Mouse (Mus musculus): ENCODE results near the gene Ankle1.
A peak's percentile ranks its signal among the peaks of the same experiment; 100 is the strongest.

The Ankle1 gene

GRCm38 (mm10) chr8:71394481-71394880 is 11.3 kb upstream of the Ankle1 start:
- no peaks in the 10 kb centered on the region; the same call in 1 of the 2 replicates for H3K36me3 ChIP-seq (ENCODE audit: control insufficient read depth, insufficient read depth, low read length, poor library complexity, severe bottlenecking)
- DNase-seq (ENCODE audit: low read depth, low spot score): no peak
- no peaks in the 10 kb centered on the region for H3K27me3 ChIP-seq (ENCODE audit: control insufficient read depth, insufficient read depth, low read length, poor library complexity, severe bottlenecking)

DNA sequence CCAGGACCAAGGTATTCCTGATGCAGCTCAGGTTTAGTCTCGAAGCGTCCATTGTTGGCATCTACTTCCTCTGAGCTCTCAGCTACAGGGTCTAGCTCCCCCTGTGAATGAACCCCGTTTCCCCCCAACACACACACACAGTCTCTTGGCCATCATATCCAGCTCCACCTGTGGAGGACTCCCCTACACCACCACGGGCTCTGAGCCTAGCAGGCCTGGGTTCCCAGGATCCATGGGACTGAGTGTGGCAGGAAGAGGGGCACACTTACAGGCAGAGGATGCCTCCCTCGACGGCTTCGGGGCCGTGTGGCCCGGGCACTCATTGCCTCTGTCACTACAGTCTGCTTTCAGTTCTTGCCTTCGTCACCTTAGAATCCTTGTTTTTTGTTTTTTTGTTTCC is 10.7 kb upstream of the Ankle1 start:
- DNase-seq (ENCODE audit: low read depth, low spot score): no peak

DNA sequence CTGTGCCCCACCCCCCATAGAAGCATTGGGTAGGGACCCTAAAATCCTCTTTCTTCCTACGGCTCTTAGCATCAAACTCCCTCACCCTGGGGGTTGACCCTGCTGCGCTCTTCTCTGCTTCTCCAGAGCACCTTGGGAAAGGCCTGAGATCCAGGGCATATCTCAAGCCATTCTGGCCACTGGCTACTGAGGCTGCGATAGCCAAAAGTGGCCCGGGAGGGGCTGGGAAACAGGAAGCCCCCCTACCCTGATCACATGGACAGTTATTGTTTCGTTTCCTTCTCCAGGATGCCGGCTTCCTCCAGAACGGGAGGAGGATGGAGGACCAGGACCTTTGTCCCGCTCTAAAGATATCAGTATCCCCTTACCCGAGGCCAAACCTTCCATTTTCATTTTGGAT is 10.2 kb upstream of the Ankle1 start, which contains the start of gene Ushbp1:
Gene Ushbp1 (minus strand): TSS at position 174 of the 400 bp plus-strand sequence.
- H3K27me3 ChIP-seq (ENCODE audit: control insufficient read depth, insufficient read depth, low read length, poor library complexity, severe bottlenecking): no peaks in the 10 kb centered on the region
- peaks cover 2% of the 10 kb centered on the region for H3K36me3 ChIP-seq (ENCODE audit: control insufficient read depth, insufficient read depth, low read length, poor library complexity, severe bottlenecking)
- DNase-seq (ENCODE audit: low read depth, low spot score): no peak

More for the DNA sequence above, 10.7 kb upstream of the Ankle1 start:
- H3K27me3 ChIP-seq (ENCODE audit: control insufficient read depth, insufficient read depth, low read length, poor library complexity, severe bottlenecking): no peaks in the 10 kb centered on the region
- peaks cover 2% of the 10 kb centered on the region for H3K36me3 ChIP-seq (ENCODE audit: control insufficient read depth, insufficient read depth, low read length, poor library complexity, severe bottlenecking)

DNA sequence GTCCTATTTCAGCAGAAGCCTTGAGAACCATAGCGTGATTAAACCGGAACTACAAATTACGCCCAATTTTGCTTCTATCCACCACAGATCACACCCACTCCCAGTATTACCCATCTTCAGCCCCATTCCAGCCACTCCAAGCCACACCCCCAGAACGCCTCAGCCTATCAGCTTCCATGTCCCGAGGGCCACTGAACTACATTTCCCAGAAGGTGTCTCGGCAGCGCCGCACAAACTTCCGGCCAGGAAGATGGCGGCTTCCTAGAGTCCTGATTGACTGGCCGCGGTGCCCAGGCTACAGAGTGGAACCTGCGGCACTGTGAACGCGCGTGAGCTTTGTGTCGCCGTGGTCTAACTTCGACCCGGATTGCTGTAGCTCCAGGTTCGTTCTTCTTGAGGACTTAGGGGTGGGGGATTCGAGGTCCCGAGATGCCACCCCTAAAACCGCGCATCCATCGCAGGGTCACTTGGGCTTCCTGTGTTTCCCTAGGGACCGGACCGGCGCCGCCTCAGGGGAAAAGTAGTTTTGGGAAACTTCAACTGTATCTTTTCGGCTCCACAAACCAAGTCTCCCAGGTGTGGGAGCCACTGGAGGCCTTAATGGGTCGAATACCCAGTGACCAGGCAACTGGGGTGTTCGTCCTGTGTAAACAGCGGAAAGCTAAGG is 9.0 kb upstream of the Ankle1 start, which contains the start of gene Babam1:
Gene Babam1 (plus strand): TSS at position 223 of the 667 bp plus-strand sequence.
- Histone ChIP-seq H3K36me3 (ENCODE audit: control insufficient read depth, insufficient read depth, low read length, poor library complexity, severe bottlenecking) (peaks cover 2% of the 10 kb centered on the region), H3K27me3 (ENCODE audit: control insufficient read depth, insufficient read depth, low read length, poor library complexity, severe bottlenecking) (no peaks in the 10 kb centered on the region)
- peak; percentile 93 for DNase-seq (ENCODE audit: low read depth, low spot score)

- DNase-seq (ENCODE audit: low read depth, low spot score): no peak
- Histone ChIP-seq H3K36me3 (ENCODE audit: control insufficient read depth, insufficient read depth, low read length, poor library complexity, severe bottlenecking) (peaks cover 2% of the 10 kb centered on the region), H3K27me3 (ENCODE audit: control insufficient read depth, insufficient read depth, low read length, poor library complexity, severe bottlenecking) (no peaks in the 10 kb centered on the region)
Observed at GRCm38 (mm10) chr8:71397701-71398100, 8.1 kb upstream of the Ankle1 start.

GRCm38 (mm10) chr8:71400826-71401225 is 5.0 kb upstream of the Ankle1 start:
- Histone ChIP-seq H3K36me3 (ENCODE audit: control insufficient read depth, insufficient read depth, low read length, poor library complexity, severe bottlenecking) (peaks cover 2% of the 10 kb centered on the region), H3K27me3 (ENCODE audit: control insufficient read depth, insufficient read depth, low read length, poor library complexity, severe bottlenecking) (no peaks in the 10 kb centered on the region)
- DNase-seq (ENCODE audit: low read depth, low spot score): no peak

DNA sequence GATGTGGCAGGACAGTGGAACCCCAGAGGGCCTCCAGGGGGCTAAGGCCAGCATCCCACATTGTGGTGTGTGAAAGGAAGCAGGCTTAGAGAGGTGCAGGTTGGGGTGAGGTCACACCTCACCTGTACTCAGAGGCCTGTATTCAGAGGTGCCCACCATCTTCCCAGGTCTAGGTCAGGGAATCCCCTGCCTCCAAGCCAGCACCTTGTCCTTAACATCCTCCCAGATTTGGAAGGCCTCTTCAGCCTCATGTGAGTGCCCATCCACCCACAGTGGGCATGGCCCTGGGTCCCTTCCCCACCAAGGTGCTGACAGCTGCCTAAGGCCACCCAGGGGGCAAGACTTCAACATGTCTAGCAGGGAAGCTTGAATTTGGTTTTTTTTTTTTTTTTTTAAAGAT is 4.4 kb upstream of the Ankle1 start:
- no peaks in the 10 kb centered on the region for H3K27me3 ChIP-seq (ENCODE audit: control insufficient read depth, insufficient read depth, low read length, poor library complexity, severe bottlenecking)
- H3K36me3 ChIP-seq (ENCODE audit: control insufficient read depth, insufficient read depth, low read length, poor library complexity, severe bottlenecking): peaks cover 2% of the 10 kb centered on the region
- no peak for DNase-seq (ENCODE audit: low read depth, low spot score)

DNA sequence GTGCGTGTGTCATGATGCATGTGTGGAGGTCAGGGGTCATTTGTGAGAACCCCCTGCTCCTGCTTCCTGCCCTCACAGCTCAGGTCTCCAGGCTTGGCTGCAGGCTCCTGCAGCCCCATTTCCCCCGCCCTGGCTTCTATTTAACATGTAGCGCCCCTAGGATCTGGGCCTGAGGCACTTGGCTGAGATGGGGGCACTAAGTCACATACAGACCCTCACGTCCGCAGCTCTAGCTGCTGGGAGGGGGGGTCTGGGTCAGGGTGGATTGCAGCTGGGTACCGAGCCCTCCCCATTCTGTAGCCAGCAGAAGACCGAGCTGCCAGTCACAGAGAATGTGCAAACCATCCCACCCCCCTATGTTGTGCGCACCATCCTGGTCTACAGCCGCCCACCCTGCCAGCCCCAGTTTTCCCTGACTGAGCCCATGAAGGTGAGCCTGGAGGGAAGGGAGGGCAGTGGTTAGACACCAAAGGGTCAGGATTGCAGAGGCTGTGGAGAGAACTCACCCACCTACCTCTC is 3.3 kb upstream of the Ankle1 start:
- H3K36me3 ChIP-seq (ENCODE audit: control insufficient read depth, insufficient read depth, low read length, poor library complexity, severe bottlenecking): peaks cover 2% of the 10 kb centered on the region
- DNase-seq (ENCODE audit: low read depth, low spot score): no peak
- H3K27me3 ChIP-seq (ENCODE audit: control insufficient read depth, insufficient read depth, low read length, poor library complexity, severe bottlenecking): no peaks in the 10 kb centered on the region

GRCm38 (mm10) chr8:71403107-71403885 is 2.5 kb upstream of the Ankle1 start:
- Histone ChIP-seq H3K36me3 (ENCODE audit: control insufficient read depth, insufficient read depth, low read length, poor library complexity, severe bottlenecking) (peaks cover 2% of the 10 kb centered on the region), H3K27me3 (ENCODE audit: control insufficient read depth, insufficient read depth, low read length, poor library complexity, severe bottlenecking) (no peaks in the 10 kb centered on the region)
- DNase-seq (ENCODE audit: low read depth, low spot score): no peak

GRCm38 (mm10) chr8:71404011-71404410 is 1.8 kb upstream of the Ankle1 start:
- Histone ChIP-seq H3K36me3 (ENCODE audit: control insufficient read depth, insufficient read depth, low read length, poor library complexity, severe bottlenecking) (peaks cover 2% of the 10 kb centered on the region; the same call in 1 of the 2 replicates), H3K27me3 (ENCODE audit: control insufficient read depth, insufficient read depth, low read length, poor library complexity, severe bottlenecking) (no peaks in the 10 kb centered on the region)
- DNase-seq (ENCODE audit: low read depth, low spot score): no peak

DNA sequence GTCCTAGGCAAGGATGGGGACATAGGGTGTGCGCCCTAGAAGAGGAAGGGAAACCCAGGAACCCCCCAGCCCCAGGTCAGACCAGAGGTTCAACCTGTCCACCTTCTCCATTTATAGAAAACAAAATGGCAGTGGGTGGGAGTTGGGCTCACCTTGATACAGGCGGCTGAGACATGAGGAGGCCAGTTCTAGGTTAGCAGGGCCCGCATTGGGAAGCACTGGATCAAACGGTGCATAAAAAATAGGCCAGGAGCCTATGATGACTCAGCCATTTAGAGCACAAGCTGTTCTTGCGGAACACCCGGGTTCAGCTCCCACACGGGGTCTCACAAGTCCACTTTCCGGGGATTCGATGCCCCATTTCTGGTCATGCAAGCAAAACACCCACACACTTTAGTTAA is 859 bp upstream of the Ankle1 start:
- Histone ChIP-seq H3K36me3 (ENCODE audit: control insufficient read depth, insufficient read depth, low read length, poor library complexity, severe bottlenecking) (no peaks in the 10 kb centered on the region), H3K27me3 (ENCODE audit: control insufficient read depth, insufficient read depth, low read length, poor library complexity, severe bottlenecking) (no peaks in the 10 kb centered on the region)
- no peak for DNase-seq (ENCODE audit: low read depth, low spot score)

GRCm38 (mm10) chr8:71406099-71407015 is 547 bp downstream of the Ankle1 start:
- DNase-seq (ENCODE audit: low read depth, low spot score): peak; percentile 78
- no peaks in the 10 kb centered on the region for H3K36me3 ChIP-seq (ENCODE audit: control insufficient read depth, insufficient read depth, low read length, poor library complexity, severe bottlenecking)
- no peaks in the 10 kb centered on the region for H3K27me3 ChIP-seq (ENCODE audit: control insufficient read depth, insufficient read depth, low read length, poor library complexity, severe bottlenecking)

GRCm38 (mm10) chr8:71407441-71407840 is 1.6 kb downstream of the Ankle1 start:
- no peak for DNase-seq (ENCODE audit: low read depth, low spot score)
- Histone ChIP-seq H3K27me3 (ENCODE audit: control insufficient read depth, insufficient read depth, low read length, poor library complexity, severe bottlenecking) (no peaks in the 10 kb centered on the region), H3K36me3 (ENCODE audit: control insufficient read depth, insufficient read depth, low read length, poor library complexity, severe bottlenecking) (no peaks in the 10 kb centered on the region)

DNA sequence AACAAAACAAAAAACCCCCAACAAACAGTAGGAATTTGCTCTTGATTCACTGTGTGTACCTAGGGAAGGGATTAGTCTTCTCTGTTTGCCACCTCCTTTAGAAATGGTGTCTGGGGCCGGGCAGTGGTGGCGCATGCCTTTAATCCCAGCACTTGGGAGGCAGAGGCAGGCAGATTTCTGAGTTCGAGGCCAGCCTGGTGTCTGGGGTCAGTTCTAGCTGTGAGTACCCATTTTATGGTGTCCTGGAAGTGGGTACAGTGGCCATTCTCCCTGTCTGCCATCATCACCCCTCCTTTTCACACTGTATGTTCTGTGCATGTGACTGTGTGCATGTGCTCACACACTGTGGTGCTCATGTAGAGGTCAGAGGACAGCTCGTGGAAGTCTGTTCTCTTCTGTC is 2.4 kb downstream of the Ankle1 start:
- Histone ChIP-seq H3K36me3 (ENCODE audit: control insufficient read depth, insufficient read depth, low read length, poor library complexity, severe bottlenecking) (no peaks in the 10 kb centered on the region), H3K27me3 (ENCODE audit: control insufficient read depth, insufficient read depth, low read length, poor library complexity, severe bottlenecking) (no peaks in the 10 kb centered on the region)

More for the DNA sequence above, 2.4 kb downstream of the Ankle1 start:
- DNase-seq (ENCODE audit: low read depth, low spot score): no peak

Data from splenic B cell, adult 2 months (primary cell).